Mouse (Mus musculus) ES-Bruce4 (cell line): ENCODE results near the gene Qtrt2.

Experiments used
- CTCF ChIP-seq: IDR thresholded peaks from one replicate; pipeline ENCODE4 v1.8.1; 2011; ENCODE audit warnings: low read depth, low read length
- EP300 ChIP-seq: IDR thresholded peaks from 2 replicates; pipeline ENCODE4 v1.6.1; 2011; ENCODE audit warnings: low read depth, low read length; ENCODE audit not compliant: insufficient read depth
- POLR2A ChIP-seq: IDR thresholded peaks from one replicate; pipeline ENCODE4 v1.8.1; 2011; ENCODE audit warnings: low read length; ENCODE audit not compliant: insufficient read depth

- TF ChIP-seq POLR2A (no peak), CTCF (no peak), EP300 (no peak)
These were observed 44.3 kb downstream of the Qtrt2 start for GRCm38 (mm10) chr16:43882329-43882728.
